Mouse (Mus musculus) forebrain, embryonic 13.5 days (tissue): ENCODE results near the gene Sh3bgrl. TPM values are rescaled to one million over a fixed set of nuclear protein-coding genes. Genes with fewer than 3 reads are reported as not detected.

Experiments used
- ATAC-seq: fragments of 200-750 bp; cut with Nextera tagmentation; 2 replicates; pipeline ENCODE4 v1.8.0; 2017
- H3K27ac ChIP-seq: fragments of 300-500 bp; sonication (generic); 2 replicates; pipeline ENCODE4 v1.5.1; 2015; ENCODE audit warnings: inconsistent platforms, mild to moderate bottlenecking, moderate library complexity
- H3K27me3 ChIP-seq: fragments of 300-500 bp; sonication (generic); 2 replicates; pipeline ENCODE4 v1.6.1; 2015; ENCODE audit warnings: mild to moderate bottlenecking, inconsistent platforms
- H3K36me3 ChIP-seq: fragments of 300-500 bp; sonication (generic); 2 replicates; pipeline ENCODE4 v1.6.1; 2015; ENCODE audit warnings: mild to moderate bottlenecking, inconsistent platforms; ENCODE audit not compliant: poor library complexity, severe bottlenecking
- H3K4me1 ChIP-seq: fragments of 300-500 bp; sonication (generic); 2 replicates; pipeline ENCODE4 v1.6.1; 2015; ENCODE audit warnings: inconsistent platforms
- H3K4me2 ChIP-seq: fragments of 300-500 bp; sonication (generic); 2 replicates; pipeline ENCODE4 v1.6.1; 2015; ENCODE audit warnings: inconsistent platforms, mild to moderate bottlenecking, moderate library complexity
- H3K4me3 ChIP-seq: fragments of 300-500 bp; sonication (generic); 2 replicates; pipeline ENCODE4 v1.5.1; 2015; ENCODE audit warnings: mild to moderate bottlenecking, inconsistent platforms
- H3K9ac ChIP-seq: fragments of 300-500 bp; sonication (generic); 2 replicates; pipeline ENCODE4 v1.6.1; 2015; ENCODE audit warnings: mild to moderate bottlenecking, inconsistent platforms
- H3K9me3 ChIP-seq: fragments of 300-500 bp; sonication (generic); replicated peaks from 2 replicates; pipeline ENCODE4 v1.6.1; 2016; ENCODE audit warnings: inconsistent platforms
- WGBS: fragments of 180-500 bp; shearing (Covaris S2); methylation state at CpG from one replicate; pipeline ENCODE4 v1.1.7; 2015; 5-methylcytosine and 5-hydroxymethylcytosine counted together
- polyA plus RNA-seq: library from polyadenylated mRNA; unstranded; fragments of >200 nt; fragmentation: Nextera tagmentation; extraction: Ambion mirVana; gene quantifications from 2 replicates; pipeline ENCODE4 v1.2.1, GENCODE M21; 2015

Sh3bgrl gene
- polyA plus RNA-seq, 1 experiment from 2014 or later: 265 TPM

- no peak overlapping the region for H3K9ac ChIP-seq
- no peak for ATAC-seq
- H3K9me3 ChIP-seq: no peaks in the 10 kb centered on the region
- H3K4me2 ChIP-seq: no peak overlapping the region
- H3K4me1 ChIP-seq: no peaks in the 10 kb centered on the region
- H3K27me3 ChIP-seq: no peaks in the 10 kb centered on the region
- no peaks in the 10 kb centered on the region for H3K36me3 ChIP-seq
- H3K27ac ChIP-seq: no peak overlapping the region
- no peak overlapping the region for H3K4me3 ChIP-seq
- WGBS: 76% methylated on average over 2 of the region's 2 CpGs
These were observed 41.7 kb downstream of the Sh3bgrl start for GRCm38 (mm10) chrX:109136820-109137219.

- Histone ChIP-seq H3K36me3 (no peaks in the 10 kb centered on the region), H3K9ac (no peak overlapping the region), H3K4me2 (no peak overlapping the region), H3K4me3 (no peak overlapping the region), H3K27me3 (no peaks in the 10 kb centered on the region), H3K4me1 (no peaks in the 10 kb centered on the region), H3K27ac (no peak overlapping the region), H3K9me3 (no peaks in the 10 kb centered on the region)
- no peak for ATAC-seq
- 68% methylated on average over 2 of the region's 2 CpGs for WGBS
These were observed 42.1 kb downstream of the Sh3bgrl start for GRCm38 (mm10) chrX:109137295-109137694.

- no peaks in the 10 kb centered on the region for H3K36me3 ChIP-seq
These were observed 46.2 kb downstream of the Sh3bgrl start for GRCm38 (mm10) chrX:109141337-109141870.

GRCm38 (mm10) chrX:109142281-109142680 is 47.1 kb downstream of the Sh3bgrl start:
- no peaks in the 10 kb centered on the region for H3K9me3 ChIP-seq

More at GRCm38 (mm10) chrX:109141337-109141870, 46.2 kb downstream of the Sh3bgrl start:
- Histone ChIP-seq H3K4me2 (no peak overlapping the region), H3K4me3 (no peak overlapping the region), H3K4me1 (no peaks in the 10 kb centered on the region), H3K9ac (no peak overlapping the region), H3K27ac (no peak overlapping the region), H3K27me3 (no peaks in the 10 kb centered on the region), H3K9me3 (no peaks in the 10 kb centered on the region)
- ATAC-seq: no peak
- WGBS: 77% methylated on average over 1 of the region's 1 CpGs

GRCm38 (mm10) chrX:109145779-109146178 is 50.6 kb downstream of the Sh3bgrl start:
- no peaks in the 10 kb centered on the region for H3K4me1 ChIP-seq
- no peak overlapping the region for H3K27ac ChIP-seq
- H3K4me3 ChIP-seq: no peak overlapping the region
- H3K9me3 ChIP-seq: no peaks in the 10 kb centered on the region
- no peaks in the 10 kb centered on the region for H3K36me3 ChIP-seq
- WGBS: 82% methylated on average over 6 of the region's 6 CpGs
- no peak for ATAC-seq
- no peak overlapping the region for H3K4me2 ChIP-seq
- no peak overlapping the region for H3K9ac ChIP-seq
- H3K27me3 ChIP-seq: no peaks in the 10 kb centered on the region

More at GRCm38 (mm10) chrX:109142281-109142680, 47.1 kb downstream of the Sh3bgrl start:
- H3K4me1 ChIP-seq: no peaks in the 10 kb centered on the region
- 80% methylated on average over 4 of the region's 4 CpGs for WGBS
- H3K27me3 ChIP-seq: no peaks in the 10 kb centered on the region
- H3K27ac ChIP-seq: no peak overlapping the region
- H3K4me3 ChIP-seq: no peak overlapping the region
- no peak overlapping the region for H3K9ac ChIP-seq
- H3K4me2 ChIP-seq: no peak overlapping the region
- ATAC-seq: no peak
- H3K36me3 ChIP-seq: no peaks in the 10 kb centered on the region

GRCm38 (mm10) chrX:109147108-109147507 is 51.9 kb downstream of the Sh3bgrl start:
- H3K36me3 ChIP-seq: no peaks in the 10 kb centered on the region
- no peaks in the 10 kb centered on the region for H3K4me1 ChIP-seq
- no peak overlapping the region for H3K27ac ChIP-seq
- WGBS: 92% methylated on average over 3 of the region's 3 CpGs
- no peak overlapping the region for H3K4me2 ChIP-seq
- H3K9ac ChIP-seq: no peak overlapping the region
- no peak for ATAC-seq
- no peak overlapping the region for H3K4me3 ChIP-seq
- H3K9me3 ChIP-seq: no peaks in the 10 kb centered on the region
- no peaks in the 10 kb centered on the region for H3K27me3 ChIP-seq

GRCm38 (mm10) chrX:109151228-109151627 is 56.1 kb downstream of the Sh3bgrl start:
- WGBS: 91% methylated on average over 2 of the region's 2 CpGs

GRCm38 (mm10) chrX:109160326-109160725 is 65.2 kb downstream of the Sh3bgrl start:
- no peak overlapping the region for H3K4me3 ChIP-seq
- no peak overlapping the region for H3K4me2 ChIP-seq
- H3K27ac ChIP-seq: no peak overlapping the region
- H3K27me3 ChIP-seq: no peaks in the 10 kb centered on the region
- no peak for ATAC-seq
- 88% methylated on average over 1 of the region's 1 CpGs for WGBS
- H3K36me3 ChIP-seq: no peaks in the 10 kb centered on the region
- H3K9me3 ChIP-seq: no peaks in the 10 kb centered on the region
- H3K4me1 ChIP-seq: no peaks in the 10 kb centered on the region
- no peak overlapping the region for H3K9ac ChIP-seq

More at GRCm38 (mm10) chrX:109151228-109151627, 56.1 kb downstream of the Sh3bgrl start:
- ATAC-seq: no peak
- no peak overlapping the region for H3K9ac ChIP-seq
- no peaks in the 10 kb centered on the region for H3K9me3 ChIP-seq
- H3K4me2 ChIP-seq: no peak overlapping the region
- no peak overlapping the region for H3K4me3 ChIP-seq
- no peak overlapping the region for H3K27ac ChIP-seq
- H3K36me3 ChIP-seq: peaks cover 8% of the 10 kb centered on the region
- H3K4me1 ChIP-seq: no peaks in the 10 kb centered on the region
- H3K27me3 ChIP-seq: no peaks in the 10 kb centered on the region

GRCm38 (mm10) chrX:109160901-109161300 is 65.7 kb downstream of the Sh3bgrl start:
- 77% methylated on average over 4 of the region's 4 CpGs for WGBS
- no peak for ATAC-seq
- H3K9me3 ChIP-seq: no peaks in the 10 kb centered on the region
- H3K27me3 ChIP-seq: no peaks in the 10 kb centered on the region
- H3K4me3 ChIP-seq: no peak overlapping the region
- no peak overlapping the region for H3K4me2 ChIP-seq
- no peak overlapping the region for H3K27ac ChIP-seq
- H3K36me3 ChIP-seq: no peaks in the 10 kb centered on the region
- H3K9ac ChIP-seq: no peak overlapping the region
- H3K4me1 ChIP-seq: no peaks in the 10 kb centered on the region

GRCm38 (mm10) chrX:109175038-109175437 is 79.9 kb downstream of the Sh3bgrl start:
- Histone ChIP-seq H3K36me3 (no peaks in the 10 kb centered on the region), H3K4me2 (no peak overlapping the region), H3K27me3 (no peaks in the 10 kb centered on the region), H3K4me1 (no peaks in the 10 kb centered on the region), H3K27ac (no peak overlapping the region), H3K4me3 (no peak overlapping the region), H3K9ac (no peak overlapping the region), H3K9me3 (no peaks in the 10 kb centered on the region)
- 82% methylated on average over 2 of the region's 2 CpGs for WGBS
- no peak for ATAC-seq

- no peak overlapping the region for H3K27ac ChIP-seq
- no peak overlapping the region for H3K9ac ChIP-seq
- H3K27me3 ChIP-seq: no peaks in the 10 kb centered on the region
- no peaks in the 10 kb centered on the region for H3K36me3 ChIP-seq
- H3K4me1 ChIP-seq: no peaks in the 10 kb centered on the region
- whole genome bisulfite sequencing: 33% methylated on average over 3 of the region's 3 CpGs
- no peaks in the 10 kb centered on the region for H3K9me3 ChIP-seq
- H3K4me2 ChIP-seq: no peak overlapping the region
- ATAC-seq: no peak
- no peak overlapping the region for H3K4me3 ChIP-seq
These were observed 80.3 kb downstream of the Sh3bgrl start for GRCm38 (mm10) chrX:109175470-109175869.

GRCm38 (mm10) chrX:109184706-109185478 is 89.7 kb downstream of the Sh3bgrl start:
- Histone ChIP-seq H3K27ac (no peak overlapping the region), H3K9ac (no peak overlapping the region), H3K4me3 (no peak overlapping the region), H3K4me1 (no peaks in the 10 kb centered on the region), H3K4me2 (no peak overlapping the region), H3K36me3 (no peaks in the 10 kb centered on the region), H3K9me3 (no peaks in the 10 kb centered on the region), H3K27me3 (no peaks in the 10 kb centered on the region)
- WGBS: 87% methylated on average over 4 of the region's 4 CpGs
- ATAC-seq: no peak
